Mouse (Mus musculus): ENCODE measurements at regions not wholly inside any gene's neighbourhood (a gene's known extent, or its start where the extent isn't known, plus 50 kb on each side); places are given as distances from the start of the nearest gene placed in this dataset.

DNA sequence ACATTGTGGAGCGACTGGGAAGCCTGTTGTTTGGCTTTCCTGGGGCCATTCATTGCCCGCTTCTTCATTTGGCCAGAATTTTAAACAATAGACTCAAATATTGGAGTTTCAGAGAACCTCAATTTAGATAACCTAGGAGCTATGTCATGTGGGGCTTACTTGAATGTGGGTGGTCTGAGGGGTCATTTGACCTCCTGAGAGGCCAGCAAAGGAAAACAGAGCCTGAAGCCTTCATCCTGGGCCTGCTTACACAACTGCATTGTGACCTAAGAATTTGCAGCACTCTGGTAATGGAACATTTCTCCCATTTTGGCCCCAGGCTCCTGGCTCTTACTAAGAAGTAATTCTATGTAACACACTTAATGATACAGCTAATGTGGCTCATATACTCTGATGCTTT is 348.2 kb downstream of the Fat4 start:
- DNase-seq (ENCODE audit: low spot score): no peak

DNA sequence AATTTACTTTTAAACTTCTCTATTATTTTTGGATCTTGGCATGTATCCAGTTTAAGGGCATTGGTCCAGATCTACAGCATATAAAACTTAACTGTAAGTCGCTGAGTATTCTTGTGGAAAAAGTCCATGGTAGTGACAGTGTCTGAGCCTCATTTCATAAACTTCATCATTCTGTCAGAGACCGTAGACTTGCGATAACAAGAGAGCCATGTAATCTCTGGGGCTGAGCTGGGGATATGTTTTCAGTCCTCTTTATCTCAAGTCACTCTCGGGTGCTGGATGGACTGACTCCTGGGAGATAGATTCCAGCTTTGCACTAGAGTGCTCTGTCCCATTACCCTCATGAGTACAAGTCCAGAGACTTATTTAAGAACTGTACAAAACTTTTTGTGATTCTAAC is 362.0 kb downstream of the Fat4 start:
- DNase-seq (ENCODE audit: low spot score): no peak

DNA sequence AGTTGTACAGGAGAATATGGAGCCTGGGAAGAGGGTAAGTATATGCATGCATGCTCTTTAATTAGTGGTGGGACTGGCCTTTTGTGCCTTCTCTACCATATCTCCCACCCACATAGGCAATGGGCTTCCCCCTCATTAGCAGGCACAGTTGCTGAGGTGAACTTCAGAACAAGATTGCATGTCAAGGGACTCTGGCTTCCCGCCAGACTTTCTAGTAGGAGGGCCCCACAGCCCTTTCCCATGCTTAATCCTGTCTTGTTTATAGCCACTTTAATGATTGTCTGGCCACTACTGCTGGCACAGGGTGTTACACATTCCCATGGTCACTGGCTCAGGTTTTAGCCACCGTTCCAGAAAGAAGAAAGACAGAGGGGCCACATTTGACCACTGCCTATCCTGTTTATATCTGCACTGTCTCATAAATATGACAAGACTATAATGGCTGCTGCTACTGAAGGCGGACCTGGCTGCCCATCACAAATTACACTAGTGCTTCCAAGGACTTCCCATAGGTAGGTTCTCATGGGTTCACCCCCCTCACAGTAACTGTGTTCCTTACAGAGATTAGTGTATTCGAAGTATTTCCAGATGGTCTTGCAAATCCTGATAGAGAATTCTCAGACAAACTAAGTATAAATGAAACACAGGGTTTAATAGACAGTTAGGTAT is 362.6 kb downstream of the Fat4 start:
- DNase-seq (ENCODE audit: low spot score): no peak

DNA sequence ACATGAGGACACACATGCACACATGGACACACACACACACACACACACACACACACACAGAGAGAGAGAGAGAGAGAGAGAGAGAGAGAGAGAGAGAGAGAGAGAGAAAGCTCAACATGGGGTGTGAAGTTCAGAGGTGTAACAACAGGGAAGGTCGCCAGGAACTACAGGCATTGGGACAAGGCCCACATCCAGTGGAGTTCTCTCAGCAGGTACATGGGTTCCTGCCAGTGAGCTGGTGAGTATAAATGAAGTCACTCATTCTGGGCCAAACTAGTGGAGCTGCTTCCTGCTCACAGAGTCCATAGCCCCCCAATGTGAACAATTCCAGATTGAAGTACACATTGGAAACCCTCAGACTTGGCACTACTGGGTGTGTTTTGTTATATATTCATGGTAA is 366.3 kb downstream of the Fat4 start:
- no peak for DNase-seq (ENCODE audit: low spot score)

DNA sequence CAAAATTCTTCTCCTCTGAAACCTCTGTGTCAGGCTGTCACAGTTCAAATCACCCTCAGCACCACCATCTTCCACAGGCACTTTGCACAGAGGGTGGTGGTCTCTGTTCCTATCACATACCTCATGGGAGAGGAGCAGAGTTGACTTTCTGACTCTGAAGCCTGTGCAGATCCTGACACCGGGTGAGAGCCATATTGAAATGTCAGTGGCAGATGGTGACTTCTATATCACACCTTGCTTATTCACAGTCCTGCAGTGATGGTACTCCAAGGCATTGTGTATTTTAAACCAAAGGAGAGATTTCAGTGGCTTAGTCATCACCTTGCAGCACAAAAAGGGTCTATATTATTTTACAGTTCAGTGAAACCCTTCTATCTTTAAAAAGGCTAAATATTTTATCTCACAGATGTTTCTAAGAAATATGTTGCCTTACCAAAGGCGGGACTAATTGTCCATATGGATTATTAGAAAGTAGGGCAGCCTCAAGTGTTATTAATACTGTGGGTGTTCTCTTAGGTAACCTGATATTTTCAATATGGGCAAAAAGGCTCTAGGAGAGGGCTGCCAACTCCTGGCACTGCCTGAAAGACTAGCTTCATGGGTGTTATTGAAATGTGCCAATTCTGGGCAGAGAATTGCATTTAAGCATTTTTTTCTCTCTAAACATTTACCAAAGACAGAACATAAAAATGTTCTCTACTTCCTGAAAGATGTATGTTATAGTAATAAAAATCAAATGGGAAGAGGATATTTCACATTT is 378.1 kb downstream of the Fat4 start:
- DNase-seq (ENCODE audit: low spot score): no peak

DNA sequence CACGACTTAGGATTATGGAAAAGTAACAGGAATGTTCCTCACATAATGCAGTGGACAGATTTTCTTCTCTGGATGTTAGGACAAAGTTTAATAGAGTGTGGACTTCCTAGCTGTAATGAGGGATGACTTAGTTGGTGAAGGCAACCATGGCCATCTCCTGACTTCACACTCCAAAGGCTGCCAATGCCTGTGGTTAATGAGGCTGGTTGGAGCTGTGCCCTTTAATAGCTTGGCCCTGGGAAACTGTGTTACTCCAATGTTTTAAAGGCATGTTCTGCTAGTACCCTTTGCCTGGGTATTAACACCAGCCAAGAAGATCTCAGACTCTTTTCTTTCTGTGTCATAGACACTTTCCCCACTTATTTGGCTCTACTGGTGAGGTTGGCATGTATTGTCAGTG is 378.9 kb downstream of the Fat4 start:
- DNase-seq (ENCODE audit: low spot score): no peak

DNA sequence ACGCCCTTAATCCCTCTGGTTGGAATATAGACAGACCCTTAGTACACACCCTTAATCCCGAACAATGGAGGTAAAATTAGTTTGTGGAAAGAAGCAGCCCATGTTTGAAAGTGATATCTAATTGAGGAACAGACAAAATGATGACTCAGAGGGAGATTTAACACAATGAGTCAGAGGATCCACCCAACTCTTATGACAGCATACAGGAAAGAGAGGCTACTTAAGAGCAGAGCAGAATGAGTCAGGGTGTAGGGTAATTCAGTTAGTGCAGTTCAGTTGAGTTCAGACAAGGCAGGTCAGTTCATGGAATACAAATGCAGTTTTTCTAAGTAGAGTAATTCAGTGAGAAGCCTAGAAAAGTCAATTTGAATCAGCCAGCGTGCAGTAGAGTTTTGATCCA is 382.6 kb downstream of the Fat4 start:
- no peak for DNase-seq (ENCODE audit: low spot score)

DNA sequence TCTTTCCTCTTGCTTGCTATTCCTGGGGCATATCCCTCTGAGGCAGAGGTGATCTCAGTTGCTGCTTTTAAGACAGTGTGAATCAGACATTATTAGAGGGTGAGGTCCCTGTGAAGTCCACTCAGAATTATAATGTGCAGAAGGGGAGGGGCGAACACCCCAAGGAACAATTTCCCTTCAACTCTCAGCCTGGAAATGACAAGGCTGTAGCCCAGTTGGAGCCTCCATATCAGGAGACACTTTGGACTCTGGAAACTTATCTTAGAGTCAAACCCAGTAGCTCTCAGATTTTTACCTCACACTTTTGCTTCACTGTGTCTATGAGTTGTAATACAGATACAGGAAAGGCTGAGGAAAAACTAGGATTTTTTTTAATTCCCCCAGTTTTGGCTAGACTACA is 385.9 kb downstream of the Fat4 start:
- DNase-seq (ENCODE audit: low spot score): no peak

DNA sequence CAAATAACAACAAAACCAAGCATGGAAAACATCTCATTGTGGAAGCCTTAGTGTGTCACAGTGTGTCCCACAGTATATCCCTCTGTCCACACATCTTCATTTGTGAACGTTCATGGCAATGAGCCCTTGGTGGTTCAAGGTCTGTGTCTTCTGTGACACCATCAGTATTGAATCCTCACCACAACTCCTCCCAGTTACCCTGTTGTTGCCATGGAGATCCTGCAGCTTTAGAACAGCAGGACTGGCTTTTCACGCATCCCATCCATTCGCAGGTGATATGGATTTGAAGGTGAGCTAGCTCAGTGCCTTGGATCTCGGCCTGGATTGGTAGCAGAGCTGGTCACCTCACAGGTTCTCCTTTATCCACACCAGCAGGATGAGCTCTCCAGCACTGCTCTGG is 390.2 kb downstream of the Fat4 start:
- DNase-seq (ENCODE audit: low spot score): no peak

DNA sequence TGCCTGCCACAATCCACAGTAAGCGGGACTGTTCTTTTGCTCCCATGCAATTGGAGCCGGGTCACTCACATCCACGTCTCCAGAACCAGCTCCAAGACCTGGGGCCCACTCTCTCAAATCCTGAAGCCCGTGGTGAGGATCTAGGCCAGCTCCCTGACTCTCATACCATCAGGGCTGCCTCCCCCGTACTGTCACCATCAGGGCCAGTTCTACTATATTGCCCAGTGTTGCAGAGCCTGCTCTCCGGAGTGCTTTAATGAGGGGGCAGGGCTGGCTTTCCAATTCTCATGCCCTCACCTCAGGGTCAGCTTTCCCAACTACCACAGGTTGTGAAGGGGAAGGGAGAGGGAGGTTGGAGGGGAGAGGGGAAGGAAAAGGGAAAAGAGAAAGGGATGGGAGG is 390.6 kb downstream of the Fat4 start:
- DNase-seq (ENCODE audit: low spot score): no peak

DNA sequence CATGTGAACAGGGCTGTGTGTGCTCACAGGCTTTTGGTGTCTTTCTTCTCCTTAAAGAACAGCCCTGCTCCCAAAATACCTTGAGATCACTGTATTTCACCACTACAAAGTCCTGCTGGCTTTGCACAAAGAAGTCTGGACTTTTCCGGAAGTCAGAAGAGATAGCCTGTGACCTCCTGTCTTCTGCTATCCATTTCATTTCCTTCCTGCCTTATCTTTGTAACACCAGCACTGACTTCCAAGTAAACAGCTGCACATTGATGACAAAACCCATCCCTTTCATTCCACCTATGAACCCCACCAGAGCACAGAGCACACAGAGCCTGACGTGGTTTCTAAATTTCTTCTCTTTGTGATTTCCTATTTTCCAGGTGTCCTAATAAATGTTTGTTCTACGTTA is 408.5 kb downstream of the Fat4 start:
- DNase-seq (ENCODE audit: low spot score): no peak

DNA sequence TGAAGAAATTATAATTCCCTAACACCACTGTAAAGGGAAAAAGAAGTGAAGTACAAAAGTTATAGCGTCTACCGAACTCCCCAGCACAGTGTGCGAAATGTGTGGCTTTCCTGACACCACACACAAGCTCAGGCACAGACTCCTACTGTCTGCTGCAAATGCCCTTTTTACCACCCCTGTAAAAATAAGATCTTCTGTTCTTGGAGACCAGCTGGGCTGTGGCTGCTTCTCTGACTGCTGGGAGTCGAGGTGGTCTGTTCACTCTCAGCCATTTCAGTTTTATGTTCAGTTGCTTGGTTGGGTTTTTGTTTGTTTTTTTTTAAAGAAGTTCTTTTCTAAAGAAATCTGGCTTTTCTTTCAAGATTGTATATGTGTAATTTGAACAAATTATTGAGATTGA is 409.5 kb downstream of the Fat4 start:
- no peak for DNase-seq (ENCODE audit: low spot score)

DNA sequence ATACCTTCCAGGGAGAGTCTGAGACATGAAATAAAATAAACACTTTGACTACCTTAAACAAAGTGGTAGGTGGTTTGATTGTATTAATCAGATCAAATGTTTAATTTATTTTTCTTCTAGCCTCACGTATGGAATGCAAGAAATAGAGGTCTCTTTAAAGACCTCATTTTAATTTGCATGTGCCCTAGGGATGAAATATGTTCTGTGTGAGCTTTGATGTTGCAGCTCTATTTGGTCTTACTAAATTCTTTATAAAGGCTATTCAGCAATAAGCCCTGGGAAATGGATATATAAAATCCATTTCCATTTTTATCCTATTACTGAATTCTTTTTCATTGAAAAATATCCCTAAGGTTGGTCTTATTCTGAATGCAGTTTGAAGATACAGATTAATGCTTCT is 422.7 kb downstream of the Fat4 start:
- no peak for DNase-seq (ENCODE audit: low spot score)

DNA sequence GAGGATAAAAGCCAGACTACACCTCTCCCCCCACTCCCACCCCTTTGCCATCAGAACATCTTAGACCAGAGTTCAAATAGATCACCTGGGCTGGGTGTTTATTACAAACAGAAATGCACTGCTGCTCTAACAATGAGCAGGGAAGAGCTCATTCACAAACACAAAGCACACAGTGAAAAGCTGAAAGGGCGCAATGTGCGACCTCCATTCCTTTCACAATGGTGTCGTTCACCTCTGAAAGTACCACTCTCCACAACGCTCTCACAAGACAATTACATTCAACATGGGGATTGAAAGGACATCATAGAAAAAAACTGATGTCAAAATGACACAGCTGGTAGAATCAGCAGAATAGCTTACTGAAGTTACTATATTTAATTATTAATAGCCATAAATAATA is 426.8 kb downstream of the Fat4 start:
- no peak for DNase-seq (ENCODE audit: low spot score)

DNA sequence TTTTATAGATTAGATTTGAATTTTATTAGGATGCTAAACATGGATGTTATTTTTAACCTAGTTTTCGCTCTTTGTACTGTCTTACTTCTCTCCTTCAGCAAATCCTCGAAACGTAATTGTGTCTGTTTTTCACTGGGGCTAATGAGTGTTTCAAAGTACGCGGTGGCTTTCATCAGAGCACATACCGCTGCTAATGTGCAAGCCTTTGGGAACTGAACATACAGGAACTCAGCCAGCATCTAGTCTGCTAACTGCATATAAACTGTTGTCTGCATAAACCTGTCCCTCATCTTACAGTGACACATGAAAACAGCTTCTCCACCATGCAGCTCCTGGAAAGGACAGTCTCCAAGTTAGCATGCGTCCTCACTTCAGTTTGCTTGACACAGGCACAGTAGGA is 434.1 kb downstream of the Fat4 start:
- no peak for DNase-seq (ENCODE audit: low spot score)

DNA sequence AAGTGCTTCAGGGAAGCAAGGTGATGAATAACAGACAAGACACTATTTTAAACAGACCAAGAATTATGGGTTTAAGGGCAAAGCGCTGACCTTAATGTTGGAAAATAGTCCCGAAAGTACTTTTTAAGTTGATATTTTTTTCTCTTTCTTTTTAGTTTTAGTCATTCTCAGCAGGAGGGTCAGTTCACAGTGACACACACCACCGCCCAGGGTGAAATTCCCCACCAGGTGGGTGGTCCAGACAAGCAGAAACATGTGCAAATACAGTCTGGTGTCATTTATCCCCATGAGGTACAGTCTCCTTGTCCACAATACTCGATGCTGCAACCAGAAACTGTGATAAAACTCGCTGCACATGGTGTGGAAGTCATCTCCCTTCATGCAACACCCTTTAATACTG is 435.5 kb downstream of the Fat4 start:
- DNase-seq (ENCODE audit: low spot score): no peak

DNA sequence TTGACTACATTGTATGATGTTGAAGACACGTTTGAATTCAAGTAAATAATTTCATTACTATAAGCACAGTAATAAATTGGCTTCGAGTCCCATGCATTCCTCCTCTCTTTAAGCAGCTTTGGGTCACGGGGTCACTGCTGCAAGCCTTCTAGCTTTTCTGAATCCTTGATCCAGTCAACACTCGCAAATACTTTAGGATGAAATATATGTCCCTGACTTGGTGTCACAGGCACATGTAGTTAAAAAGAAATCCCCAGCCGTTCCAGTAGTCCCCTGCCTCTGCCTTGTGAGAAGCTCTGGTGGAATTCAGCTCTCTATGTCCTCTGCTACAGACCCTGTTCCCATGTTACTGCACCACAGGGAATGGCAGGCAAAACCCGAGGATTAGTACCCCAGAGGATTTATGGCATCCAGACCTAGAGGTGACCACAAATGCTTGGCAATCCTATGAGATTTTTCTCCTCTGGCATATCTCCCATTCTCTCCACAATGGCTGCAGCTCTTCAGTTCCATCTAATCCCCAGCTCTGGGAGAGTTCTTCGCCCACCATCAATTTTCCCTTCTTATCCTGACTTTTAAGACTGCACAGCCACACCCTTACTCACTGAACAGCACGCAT is 449.0 kb downstream of the Fat4 start:
- DNase-seq (ENCODE audit: low spot score): no peak

DNA sequence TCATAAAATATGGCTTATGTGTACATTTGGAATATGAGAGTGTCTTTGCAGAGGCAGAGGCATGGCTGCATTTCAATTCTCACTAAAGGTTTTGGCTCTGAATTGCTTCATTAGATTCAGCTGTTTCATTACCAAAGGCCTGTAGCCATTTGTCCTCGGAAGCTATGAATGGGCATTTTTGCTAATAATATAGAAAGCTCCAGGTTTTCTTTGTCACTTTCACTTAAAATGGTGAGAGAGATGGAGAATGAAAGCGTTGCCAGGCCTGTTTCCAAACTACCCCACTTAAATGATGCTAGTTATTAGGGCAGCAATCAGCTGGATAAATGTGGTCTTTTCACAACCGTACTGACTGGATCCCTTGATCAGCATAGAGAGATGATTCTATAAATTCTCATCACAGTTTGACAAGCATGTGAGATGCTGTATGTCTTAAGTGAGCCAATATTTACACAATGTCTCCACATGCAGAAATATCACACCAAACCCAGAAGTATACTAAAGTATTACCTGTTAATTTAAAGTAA is 454.5 kb downstream of the Fat4 start:
- no peak for DNase-seq (ENCODE audit: low spot score)

DNA sequence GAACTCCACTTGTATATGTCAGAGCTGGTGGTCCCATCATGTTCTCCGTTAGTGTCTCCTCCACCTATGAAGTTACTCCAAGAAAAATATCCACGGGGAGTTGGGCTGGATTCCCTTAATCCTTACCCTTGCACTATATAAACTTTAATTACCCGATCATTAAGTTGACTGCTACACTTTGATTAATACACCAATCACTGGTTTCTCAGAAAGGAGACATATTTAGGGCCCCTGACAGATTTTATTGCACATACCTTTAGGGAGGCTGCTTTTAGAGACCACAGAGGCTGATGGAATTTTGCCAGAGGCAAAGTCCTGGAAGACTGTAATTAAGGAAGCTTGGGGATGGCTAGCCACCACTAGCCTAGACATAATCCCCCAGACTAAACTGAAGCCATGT is 457.3 kb downstream of the Fat4 start:
- no peak for DNase-seq (ENCODE audit: low spot score)

DNA sequence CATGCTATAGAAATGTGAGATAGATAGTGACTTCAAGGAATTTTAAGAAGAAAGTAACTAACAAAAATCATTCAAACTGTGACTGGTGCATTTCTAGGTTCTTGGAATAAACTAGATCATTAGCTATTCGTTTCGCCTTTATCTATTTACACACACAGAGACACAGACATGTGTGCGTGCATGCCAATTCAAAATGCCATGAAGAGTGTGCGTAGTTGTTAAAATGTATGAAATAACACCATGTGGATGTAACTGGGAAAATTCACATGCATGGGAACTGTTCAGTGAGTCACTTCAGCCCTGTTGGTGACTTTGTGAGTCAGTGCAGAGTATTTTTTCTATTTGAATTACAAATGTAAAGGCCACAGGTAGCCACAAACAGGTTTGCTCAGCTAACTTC is 460.8 kb downstream of the Fat4 start:
- no peak for DNase-seq (ENCODE audit: low spot score)

DNA sequence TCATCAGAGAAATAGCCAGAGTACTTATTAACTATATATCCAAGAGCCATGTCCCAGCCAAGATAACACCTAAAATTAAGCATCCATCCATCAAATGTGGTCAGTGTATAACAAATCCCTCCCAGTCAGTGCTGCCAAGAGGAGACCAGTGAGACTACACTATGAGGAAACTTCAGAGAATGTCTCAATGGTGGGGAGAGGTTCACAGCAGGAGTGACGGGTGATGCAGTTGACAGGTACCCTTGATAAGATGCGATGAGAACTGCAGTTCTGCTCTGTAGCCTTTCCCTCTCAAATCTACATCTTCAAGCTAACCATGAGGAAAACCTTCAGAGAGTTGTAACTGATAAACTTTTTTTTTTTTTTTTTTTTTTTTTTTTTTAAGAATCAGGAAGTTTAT is 470.3 kb downstream of the Fat4 start:
- no peak for DNase-seq (ENCODE audit: low spot score)

DNA sequence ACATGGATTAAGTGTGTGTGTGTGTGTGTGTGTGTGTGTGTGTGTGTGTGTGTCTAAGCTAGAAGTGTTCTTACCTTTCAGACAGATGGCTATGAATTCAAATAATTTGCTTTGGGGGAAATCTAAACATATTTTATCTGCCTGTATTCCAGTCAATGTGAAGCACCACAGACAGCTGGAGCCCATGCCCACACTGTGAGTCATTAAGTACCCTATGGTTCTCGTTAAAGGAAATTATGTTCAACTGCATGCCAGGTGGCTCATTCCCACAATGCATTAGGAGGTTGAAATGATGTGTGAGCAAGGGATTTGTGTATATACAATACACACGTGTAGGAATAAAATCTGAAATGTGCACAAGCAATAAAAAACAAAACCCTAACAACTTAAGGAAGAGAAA is 473.5 kb downstream of the Fat4 start:
- no peak for DNase-seq (ENCODE audit: low spot score)

DNA sequence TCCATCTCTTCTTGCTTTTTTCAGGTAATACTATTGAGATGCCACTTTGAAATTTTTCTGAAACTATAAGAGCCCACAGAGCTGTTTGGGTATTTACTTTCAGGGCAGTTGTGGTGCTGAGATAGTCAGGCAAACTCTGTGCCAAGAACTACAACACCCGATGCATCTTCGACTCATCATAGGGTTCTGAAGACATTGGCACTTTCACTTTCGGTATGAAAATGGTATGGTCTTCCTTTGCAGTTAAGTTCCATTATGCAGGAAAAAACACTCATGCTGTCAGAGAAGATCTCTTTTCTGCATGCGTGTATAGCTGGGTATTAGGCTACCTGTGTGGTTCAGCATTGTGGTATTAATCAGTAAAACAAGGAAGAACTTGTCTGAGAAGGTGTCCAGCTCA is 484.2 kb downstream of the Fat4 start:
- DNase-seq (ENCODE audit: low spot score): no peak

All from gastrocnemius, adult 18-20 months (tissue).